Mouse (Mus musculus): ENCODE measurements around the gene F2. TPM values are rescaled to one million over a fixed set of nuclear protein-coding genes. Genes with fewer than 3 reads are reported as not detected.

F2 gene
- 0.09 TPM in 1 of 2 replicates, not detected in the other for polyA plus RNA-seq (2016; fragmentation: Nextera tagmentation; extraction: Ambion mirVana)

GRCm38 (mm10) chr2:91636229-91636628 lies at the start of gene F2:
TSS of gene F2 (minus strand) at chr2:91636414.
- H3K9ac ChIP-seq, result no peak within 1 kb of the TSS
- H3K27me3 ChIP-seq, result no peaks in the 10 kb centered on the region
- H3K4me2 ChIP-seq, result no peak within 1 kb of the TSS
- H3K9me3 ChIP-seq, result no peaks in the 10 kb centered on the region
- no peak for ATAC-seq (ENCODE audit: low FRiP score)
- WGBS, result 90% methylated on average over 8 of the region's 8 CpGs
- no peaks in the 10 kb centered on the region for H3K36me3 ChIP-seq (replicated peaks)
- no peaks in the 10 kb centered on the region for H3K4me1 ChIP-seq
- H3K4me3 ChIP-seq (replicated peaks), result no peak within 1 kb of the TSS
- H3K27ac ChIP-seq, result no peak within 1 kb of the TSS

- no peak overlapping the region for H3K4me3 ChIP-seq (replicated peaks)
- no peak overlapping the region for H3K4me2 ChIP-seq
- no peak overlapping the region for H3K27ac ChIP-seq
- 81% methylated on average over 8 of the region's 8 CpGs for WGBS
- H3K4me1 ChIP-seq, result no peaks in the 10 kb centered on the region
- H3K27me3 ChIP-seq, result no peaks in the 10 kb centered on the region
- no peak for ATAC-seq (ENCODE audit: low FRiP score)
- H3K36me3 ChIP-seq (replicated peaks), result peaks cover 52% of the 10 kb centered on the region
- H3K9me3 ChIP-seq, result no peaks in the 10 kb centered on the region
- H3K9ac ChIP-seq, result no peak overlapping the region
Measured at GRCm38 (mm10) chr2:91683919-91684318, 47.7 kb upstream of the F2 start.

DNA sequence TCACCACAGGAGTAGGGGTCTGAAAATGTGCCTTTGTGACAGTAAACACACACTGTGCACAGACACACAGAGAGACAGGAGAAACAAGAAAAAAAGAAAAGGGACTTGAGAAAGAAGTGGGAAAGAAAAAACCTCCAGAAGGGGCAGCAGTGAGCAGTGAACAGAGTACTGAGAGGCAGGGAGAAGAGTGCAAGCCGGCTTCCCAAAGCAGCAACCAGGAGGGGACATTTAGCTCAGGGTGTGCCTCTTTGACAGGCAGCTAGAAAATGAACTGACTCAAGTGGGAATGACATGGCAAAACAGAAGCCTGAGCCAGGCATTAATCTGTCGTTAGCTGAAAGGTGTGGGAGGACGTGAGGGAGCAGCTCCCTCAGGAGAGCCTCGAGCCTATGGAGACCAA lies 46.6 kb upstream of the F2 start:
- Histone ChIP-seq H3K9ac (no peak overlapping the region), H3K27me3 (no peaks in the 10 kb centered on the region), H3K27ac (no peak overlapping the region), H3K36me3 (replicated peaks) (peaks cover 56% of the 10 kb centered on the region), H3K4me3 (replicated peaks) (no peak overlapping the region), H3K4me2 (no peak overlapping the region), H3K4me1 (no peaks in the 10 kb centered on the region), H3K9me3 (no peaks in the 10 kb centered on the region)
- ATAC-seq (ENCODE audit: low FRiP score), result 0 out of 2 replicates have a peak, but pooled peaks have one; percentile 27
- WGBS, result 63% methylated on average over 4 of the region's 4 CpGs

DNA sequence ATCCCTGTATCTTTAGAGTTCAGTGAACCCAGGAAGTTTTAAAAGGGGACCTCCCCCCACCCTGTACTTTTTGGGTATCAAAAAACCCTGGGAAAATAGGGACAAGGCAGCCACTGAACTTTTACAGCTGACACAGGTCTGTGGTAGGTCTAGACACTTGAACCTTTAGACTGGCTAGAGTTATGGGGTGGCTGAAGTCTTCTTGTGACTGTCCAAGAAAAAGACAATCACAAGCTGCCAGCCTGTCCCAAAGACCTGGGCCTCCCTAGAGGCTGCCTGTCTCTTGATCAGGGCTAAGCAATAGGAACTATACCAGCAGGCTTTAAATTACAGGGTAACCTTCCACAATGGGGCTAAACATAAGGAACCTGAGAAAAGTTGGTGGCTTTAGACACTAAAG lies 40.7 kb upstream of the F2 start:
- Histone ChIP-seq H3K4me1 (no peaks in the 10 kb centered on the region), H3K4me3 (replicated peaks) (no peak overlapping the region), H3K4me2 (no peak overlapping the region), H3K9me3 (no peaks in the 10 kb centered on the region), H3K9ac (no peak overlapping the region), H3K27me3 (no peaks in the 10 kb centered on the region), H3K27ac (no peak overlapping the region), H3K36me3 (replicated peaks) (peaks cover 84% of the 10 kb centered on the region)
- ATAC-seq (ENCODE audit: low FRiP score), result no peak

DNA sequence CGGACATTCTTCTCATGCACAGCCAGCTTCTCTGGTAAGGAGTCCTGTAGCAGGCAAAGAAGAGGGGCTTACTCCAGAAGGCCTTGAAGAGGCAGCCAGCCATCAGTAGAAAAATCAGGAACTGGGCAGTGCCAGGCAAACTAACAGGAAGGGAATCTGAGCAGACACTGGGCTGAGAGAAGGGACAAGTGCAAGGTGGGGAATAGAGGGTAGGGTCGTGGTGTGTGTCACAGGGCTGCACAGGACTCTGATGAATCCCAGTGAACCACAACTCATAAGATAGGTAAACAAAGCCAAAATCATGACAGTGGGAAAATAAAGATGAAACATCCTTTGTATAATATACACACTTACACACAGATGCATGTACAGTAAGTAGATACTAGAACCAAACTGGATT lies 40.2 kb upstream of the F2 start:
- no peak overlapping the region for H3K4me3 ChIP-seq (replicated peaks)
- no peaks in the 10 kb centered on the region for H3K9me3 ChIP-seq
- no peak overlapping the region for H3K4me2 ChIP-seq
- H3K27me3 ChIP-seq, result no peaks in the 10 kb centered on the region
- no peak overlapping the region for H3K9ac ChIP-seq
- H3K27ac ChIP-seq, result no peak overlapping the region
- 80% methylated on average over 2 of the region's 2 CpGs for WGBS
- H3K4me1 ChIP-seq, result no peaks in the 10 kb centered on the region
- ATAC-seq (ENCODE audit: low FRiP score), result no peak
- peaks cover 84% of the 10 kb centered on the region for H3K36me3 ChIP-seq (replicated peaks)

DNA sequence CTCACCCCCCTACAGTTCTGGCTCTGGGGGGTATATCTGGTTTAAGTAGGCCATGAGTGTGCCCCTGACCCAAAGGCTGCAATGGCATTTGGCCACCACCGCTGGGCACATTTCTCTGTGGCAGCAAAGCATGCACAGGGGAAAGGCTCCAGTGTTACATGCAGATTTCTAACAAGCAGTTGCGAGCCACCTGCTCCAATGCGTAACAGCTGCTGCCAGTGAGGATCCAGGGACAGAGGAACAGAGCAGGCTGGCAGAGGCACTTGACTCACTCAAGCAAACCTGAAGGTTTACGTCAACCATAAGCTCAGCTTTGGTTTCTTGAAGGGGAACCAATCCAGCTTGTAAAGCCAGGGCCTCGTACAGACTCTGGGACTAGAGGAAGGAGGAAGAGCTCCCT lies 38.7 kb upstream of the F2 start:
- Histone ChIP-seq H3K27ac (no peak overlapping the region), H3K9ac (no peak overlapping the region), H3K4me2 (no peak overlapping the region), H3K36me3 (replicated peaks) (peaks cover 86% of the 10 kb centered on the region), H3K4me1 (no peaks in the 10 kb centered on the region), H3K9me3 (no peaks in the 10 kb centered on the region), H3K27me3 (no peaks in the 10 kb centered on the region), H3K4me3 (replicated peaks) (no peak overlapping the region)
- WGBS, result 93% methylated on average over 5 of the region's 5 CpGs
- no peak for ATAC-seq (ENCODE audit: low FRiP score)

DNA sequence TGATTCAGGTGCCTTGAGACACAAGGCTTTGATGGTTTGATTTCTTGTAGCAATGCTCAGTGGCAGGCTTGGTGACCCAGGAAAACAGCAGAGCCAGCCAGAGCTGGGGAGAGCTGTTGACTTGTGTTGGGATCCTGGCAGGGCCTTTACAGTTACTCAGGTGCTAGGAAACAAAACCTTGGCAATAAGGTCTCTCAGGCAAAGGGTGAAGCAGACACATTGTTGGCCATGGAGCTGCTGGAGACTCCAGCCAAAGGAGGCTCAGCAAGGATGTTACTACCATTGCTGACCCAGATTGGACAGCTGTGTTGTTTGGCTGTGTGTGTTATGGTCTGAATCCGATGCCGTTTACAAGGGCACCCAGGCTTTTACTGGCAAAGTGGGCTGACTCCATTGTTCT lies 37.4 kb upstream of the F2 start:
- H3K27ac ChIP-seq, result no peak overlapping the region
- H3K36me3 ChIP-seq (replicated peaks), result peaks cover 89% of the 10 kb centered on the region
- no peak for ATAC-seq (ENCODE audit: low FRiP score)
- no peaks in the 10 kb centered on the region for H3K9me3 ChIP-seq
- H3K4me2 ChIP-seq, result no peak overlapping the region
- no peak overlapping the region for H3K9ac ChIP-seq
- no peak overlapping the region for H3K4me3 ChIP-seq (replicated peaks)
- H3K27me3 ChIP-seq, result no peaks in the 10 kb centered on the region
- WGBS, result 84% methylated on average over 2 of the region's 2 CpGs
- no peaks in the 10 kb centered on the region for H3K4me1 ChIP-seq

DNA sequence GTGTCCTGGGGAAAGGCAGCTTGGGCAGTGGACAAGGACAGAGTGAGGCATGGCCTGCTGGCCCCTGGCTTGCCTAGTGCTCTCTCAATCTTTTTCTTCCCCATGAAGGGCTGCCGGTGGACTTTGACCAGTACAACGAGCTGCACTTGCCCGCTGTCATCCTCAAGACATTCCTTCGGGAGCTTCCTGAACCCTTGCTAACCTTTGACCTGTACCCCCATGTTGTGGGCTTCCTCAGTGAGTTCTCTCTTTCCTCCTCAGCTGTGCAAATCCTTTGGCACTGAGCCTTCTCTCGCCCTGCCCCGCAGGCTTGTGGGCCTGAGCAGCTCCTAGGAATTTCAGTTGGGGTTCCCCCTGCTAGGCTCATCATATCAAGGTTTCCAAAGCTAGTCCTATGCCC lies 33.8 kb upstream of the F2 start:
- Histone ChIP-seq H3K4me3 (replicated peaks) (no peak overlapping the region), H3K4me1 (no peaks in the 10 kb centered on the region), H3K4me2 (no peak overlapping the region), H3K9me3 (no peaks in the 10 kb centered on the region), H3K36me3 (replicated peaks) (peaks cover 79% of the 10 kb centered on the region), H3K27ac (no peak overlapping the region), H3K27me3 (no peaks in the 10 kb centered on the region), H3K9ac (no peak overlapping the region)
- ATAC-seq (ENCODE audit: low FRiP score), result no peak
- WGBS, result 92% methylated on average over 6 of the region's 6 CpGs

DNA sequence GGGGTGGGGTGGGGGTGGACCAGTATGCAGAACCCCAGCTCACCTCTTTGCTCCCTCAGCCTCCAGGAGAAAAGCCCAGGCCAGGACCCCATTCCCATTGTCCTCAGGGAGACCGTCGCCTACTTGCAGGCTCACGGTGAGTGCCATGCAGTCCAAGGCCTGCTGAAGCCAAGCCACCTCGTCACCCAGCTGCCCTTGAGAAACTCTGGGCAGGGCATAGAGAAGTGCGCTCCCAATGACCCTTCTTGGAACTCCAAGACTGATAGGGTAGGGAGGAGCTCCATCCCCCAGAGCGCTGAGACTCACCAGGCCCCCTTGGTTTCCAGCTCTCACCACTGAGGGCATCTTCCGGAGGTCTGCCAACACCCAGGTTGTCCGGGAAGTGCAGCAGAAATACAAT lies 33.1 kb upstream of the F2 start:
- Histone ChIP-seq H3K27me3 (no peaks in the 10 kb centered on the region), H3K9me3 (no peaks in the 10 kb centered on the region), H3K9ac (no peak overlapping the region), H3K4me2 (no peak overlapping the region), H3K4me1 (no peaks in the 10 kb centered on the region), H3K36me3 (replicated peaks) (peaks cover 78% of the 10 kb centered on the region), H3K4me3 (replicated peaks) (no peak overlapping the region), H3K27ac (no peak overlapping the region)
- ATAC-seq (ENCODE audit: low FRiP score), result no peak
- 89% methylated on average over 8 of the region's 8 CpGs for WGBS

- Histone ChIP-seq H3K27ac (no peak overlapping the region), H3K27me3 (no peaks in the 10 kb centered on the region), H3K36me3 (replicated peaks) (peaks cover 82% of the 10 kb centered on the region), H3K9ac (no peak overlapping the region), H3K9me3 (no peaks in the 10 kb centered on the region), H3K4me3 (replicated peaks) (no peak overlapping the region), H3K4me2 (no peak overlapping the region), H3K4me1 (no peaks in the 10 kb centered on the region)
- 77% methylated on average over 2 of the region's 2 CpGs for WGBS
- no peak for ATAC-seq (ENCODE audit: low FRiP score)
Measured at GRCm38 (mm10) chr2:91667747-91668146, 31.5 kb upstream of the F2 start.

- Histone ChIP-seq H3K9me3 (no peaks in the 10 kb centered on the region), H3K9ac (no peak overlapping the region), H3K4me1 (no peaks in the 10 kb centered on the region), H3K27me3 (no peaks in the 10 kb centered on the region), H3K4me2 (no peak overlapping the region), H3K36me3 (replicated peaks) (peaks cover 77% of the 10 kb centered on the region), H3K27ac (no peak overlapping the region), H3K4me3 (replicated peaks) (no peak overlapping the region)
- WGBS, result 95% methylated on average over 6 of the region's 6 CpGs
- no peak for ATAC-seq (ENCODE audit: low FRiP score)
Measured at GRCm38 (mm10) chr2:91666386-91666910, 30.2 kb upstream of the F2 start.

DNA sequence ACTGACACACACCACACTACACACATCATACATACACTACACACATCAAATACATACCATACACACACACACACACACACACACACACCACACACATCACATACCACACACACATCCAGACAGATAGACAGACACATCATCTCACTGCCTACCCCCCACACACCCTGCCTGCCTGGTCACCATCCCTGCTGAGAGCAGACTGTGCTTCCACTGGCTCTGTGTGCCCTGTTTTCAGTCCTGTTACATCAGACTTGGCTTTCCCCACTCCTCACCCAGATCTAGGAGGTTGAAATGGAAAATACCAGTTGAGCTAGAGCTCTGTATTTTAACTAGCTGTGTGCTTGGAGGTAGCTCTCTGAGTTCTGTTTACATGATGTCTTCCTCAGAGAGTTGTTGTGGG lies 28.6 kb upstream of the F2 start:
- Histone ChIP-seq H3K27ac (no peak overlapping the region), H3K27me3 (no peaks in the 10 kb centered on the region), H3K4me2 (no peak overlapping the region), H3K9ac (no peak overlapping the region), H3K4me3 (replicated peaks) (no peak overlapping the region), H3K9me3 (no peaks in the 10 kb centered on the region), H3K36me3 (replicated peaks) (peaks cover 64% of the 10 kb centered on the region), H3K4me1 (no peaks in the 10 kb centered on the region)
- no peak for ATAC-seq (ENCODE audit: low FRiP score)

DNA sequence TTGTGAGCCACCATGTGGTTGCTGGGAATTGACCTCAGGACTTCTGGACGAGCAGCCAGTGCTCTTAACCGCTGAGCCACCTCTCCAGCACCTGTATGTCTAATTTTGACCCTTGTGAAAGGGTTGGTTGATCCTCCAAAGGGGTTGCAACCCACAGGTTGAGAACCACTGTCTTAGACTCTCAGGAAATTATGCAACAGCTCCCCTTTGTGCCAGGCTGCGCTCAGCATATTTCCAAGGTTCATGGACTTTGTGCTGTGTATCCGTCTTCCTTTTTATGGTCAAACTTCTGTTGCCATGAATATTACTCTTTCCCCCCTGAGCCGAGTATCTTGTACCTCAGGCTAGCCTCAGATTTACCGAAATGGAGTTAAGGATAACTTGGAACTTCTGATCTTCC lies 24.8 kb upstream of the F2 start:
- no peak for ATAC-seq (ENCODE audit: low FRiP score)
- no peak overlapping the region for H3K4me2 ChIP-seq
- H3K4me3 ChIP-seq (replicated peaks), result no peak overlapping the region
- H3K4me1 ChIP-seq, result no peaks in the 10 kb centered on the region
- peaks cover 60% of the 10 kb centered on the region for H3K36me3 ChIP-seq (replicated peaks)
- 91% methylated on average over 6 of the region's 6 CpGs for WGBS
- no peaks in the 10 kb centered on the region for H3K9me3 ChIP-seq
- H3K27me3 ChIP-seq, result no peaks in the 10 kb centered on the region
- no peak overlapping the region for H3K27ac ChIP-seq
- H3K9ac ChIP-seq, result no peak overlapping the region

GRCm38 (mm10) chr2:91659657-91660056 lies 23.4 kb upstream of the F2 start:
- ATAC-seq (ENCODE audit: low FRiP score), result no peak
- no peak overlapping the region for H3K9ac ChIP-seq
- no peaks in the 10 kb centered on the region for H3K4me1 ChIP-seq
- no peak overlapping the region for H3K4me3 ChIP-seq (replicated peaks)
- no peak overlapping the region for H3K27ac ChIP-seq
- no peaks in the 10 kb centered on the region for H3K9me3 ChIP-seq
- 96% methylated on average over 8 of the region's 8 CpGs for WGBS
- peaks cover 66% of the 10 kb centered on the region for H3K36me3 ChIP-seq (replicated peaks)
- no peak overlapping the region for H3K4me2 ChIP-seq
- no peaks in the 10 kb centered on the region for H3K27me3 ChIP-seq
